Mouse (Mus musculus): ENCODE measurements at regions not wholly inside any gene's neighbourhood (a gene's known extent, or its start where the extent isn't known, plus 50 kb on each side); places are given as distances from the start of the nearest gene placed in this dataset.

- TF ChIP-seq POLR2A (IDR thresholded peaks at IDR 0.05; ENCODE audit: borderline replicate concordance, insufficient read depth, low read length) = no peak
- no peak for TF ChIP-seq CTCF (IDR thresholded peaks at IDR 0.05; ENCODE audit: borderline replicate concordance, insufficient read depth, low read depth, low read length)
Measured at GRCm38 (mm10) chr2:45454811-45455210, 337.6 kb upstream of the Zeb2 start.
